Mouse (Mus musculus) erythroblast, adult 5-6 weeks (primary cell): ENCODE measurements around the gene F5. TPM values are rescaled to one million over a fixed set of nuclear protein-coding genes. Genes with fewer than 3 reads are reported as not detected.

Source experiments
- ATAC-seq: replicated peaks from 2 replicates; pipeline ENCODE4 v1.8.0; 2016; ENCODE audit warnings: moderate number of reproducible peaks, mild to moderate bottlenecking, moderate TSS enrichment, inconsistent platforms; ENCODE audit not compliant: poor library complexity, low FRiP score, severe bottlenecking
- total RNA-seq, 2 experiments: library from RNA; stranded (forward) in 1 of 2; stranded (reverse) in 1 of 2; fragments of 150-400 nt in 1 of 2; fragments of 200-764, 138-1000 nt in 1 of 2; gene quantifications; 2 replicates each; pipeline versions ENCODE4 v1.2.3 to v1.2.4; 2015 to 2017; ENCODE audit warnings: low replicate concordance in 2 of 2

The F5 gene
- total RNA-seq, 2 experiments from 2014 or later, result 6.2 to 15.8 TPM

DNA sequence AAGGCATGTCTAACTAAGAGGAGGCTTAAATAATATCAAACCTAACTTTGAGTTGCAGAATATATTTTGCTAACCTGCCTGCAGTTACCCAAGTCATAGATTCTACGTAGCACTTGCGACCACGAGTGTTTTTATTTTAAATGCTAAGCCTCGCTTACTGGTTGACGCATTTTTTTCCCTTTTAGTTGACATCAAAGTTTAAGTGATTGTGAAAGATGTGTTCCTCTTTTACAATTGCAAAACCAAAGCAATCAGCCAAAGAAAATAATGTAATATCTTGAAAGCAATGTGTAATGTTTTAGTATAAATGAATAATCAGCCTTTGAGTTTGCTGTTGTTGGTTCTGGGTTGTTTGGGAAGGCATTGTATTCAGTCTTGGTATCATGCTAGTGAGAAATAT lies 1.2 kb downstream of the F5 start:
- no peak for ATAC-seq

DNA sequence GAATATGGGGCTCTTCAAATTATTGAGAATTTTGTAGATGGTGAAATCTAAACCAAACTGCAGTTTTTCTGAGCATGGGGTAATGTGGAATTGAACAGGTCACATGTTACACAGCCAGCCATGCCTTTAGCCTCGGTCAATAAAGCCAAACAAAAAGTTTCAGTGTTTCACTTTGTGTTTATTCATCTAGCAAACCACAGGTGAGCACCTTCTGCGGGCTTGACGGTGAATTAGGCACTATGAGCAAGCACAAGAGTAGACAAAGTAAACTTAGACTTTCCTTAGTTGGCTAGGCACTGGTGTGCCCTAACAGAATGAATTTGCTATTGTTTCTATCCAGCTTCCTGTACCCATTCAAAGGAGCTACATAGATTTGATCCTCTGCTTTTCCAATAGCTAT lies 3.3 kb downstream of the F5 start:
- ATAC-seq, result no peak

DNA sequence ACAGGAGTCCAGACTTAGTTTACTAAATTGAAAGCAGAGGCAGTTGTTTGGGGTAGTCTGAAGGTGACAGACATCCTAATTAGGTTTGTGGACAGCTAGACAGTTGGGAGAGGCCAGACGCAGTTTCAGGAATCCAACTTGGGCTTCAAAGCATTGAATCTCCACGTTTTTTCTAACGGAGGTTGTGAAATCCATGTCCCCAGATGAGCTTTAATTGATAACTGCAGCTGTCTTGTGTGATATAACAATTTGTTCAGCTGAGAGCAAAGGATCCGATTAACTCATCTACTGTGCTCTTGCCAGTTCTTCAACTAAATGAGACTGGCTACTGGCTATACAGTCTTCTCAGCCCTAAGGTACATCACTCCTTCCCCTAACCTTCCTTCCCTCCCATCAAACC lies 6.9 kb downstream of the F5 start:
- ATAC-seq, result no peak

DNA sequence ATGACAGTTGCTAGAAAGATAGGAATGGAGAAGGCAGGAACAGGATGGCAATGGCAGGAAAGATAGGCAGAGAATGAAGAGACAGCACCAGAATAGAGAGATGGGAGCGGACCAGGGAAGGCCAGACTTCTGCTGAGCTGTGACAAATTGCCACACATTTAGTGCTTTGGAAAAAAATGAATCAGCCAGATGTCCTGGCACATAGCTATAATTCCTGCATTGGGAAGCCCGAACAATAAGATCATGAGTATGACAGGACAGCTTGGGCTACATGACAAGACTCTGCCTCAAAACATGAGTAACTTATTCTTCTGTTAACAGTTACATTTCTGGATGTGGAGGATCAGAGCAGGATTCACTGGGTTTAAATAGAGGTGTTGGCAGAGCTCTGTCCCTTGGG lies 8.1 kb downstream of the F5 start:
- ATAC-seq, result no peak

DNA sequence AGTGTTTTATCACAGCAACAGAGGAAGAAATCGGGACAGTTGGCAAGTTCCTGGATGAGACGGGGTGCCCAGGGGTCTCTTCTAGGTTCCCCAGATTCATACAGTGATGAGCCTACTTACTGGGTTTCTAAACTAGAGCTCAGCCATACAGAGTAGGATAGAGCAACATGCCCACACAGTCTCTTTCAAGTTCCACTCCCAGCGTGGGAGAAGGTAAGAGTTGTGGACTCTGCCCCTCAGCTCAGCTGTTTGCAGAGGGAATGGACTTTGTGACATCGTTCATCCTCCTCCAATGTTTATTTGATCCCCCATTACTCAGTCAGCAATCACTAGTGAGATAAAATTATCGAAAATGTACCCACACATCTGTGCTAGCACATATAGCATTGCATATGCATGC lies 11.1 kb downstream of the F5 start:
- no peak for ATAC-seq

DNA sequence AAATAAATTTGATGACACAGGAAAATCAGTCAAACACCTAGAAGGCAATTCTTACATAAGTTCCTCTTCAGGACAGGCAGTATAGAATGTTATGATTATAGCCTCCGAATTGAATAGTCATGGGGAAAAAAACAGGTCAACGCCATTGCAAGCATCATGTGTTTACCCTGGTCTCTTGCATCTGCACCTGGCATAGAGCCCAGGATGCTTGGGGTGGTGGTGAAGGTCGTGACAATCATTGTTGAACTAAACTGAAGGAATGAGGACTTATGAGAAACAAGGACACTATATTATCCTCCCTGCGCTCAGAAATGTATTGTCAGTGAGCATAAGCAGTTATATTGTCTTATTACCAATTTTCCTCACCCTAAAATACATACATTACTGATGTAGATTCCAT lies 17.2 kb downstream of the F5 start:
- ATAC-seq, result no peak

DNA sequence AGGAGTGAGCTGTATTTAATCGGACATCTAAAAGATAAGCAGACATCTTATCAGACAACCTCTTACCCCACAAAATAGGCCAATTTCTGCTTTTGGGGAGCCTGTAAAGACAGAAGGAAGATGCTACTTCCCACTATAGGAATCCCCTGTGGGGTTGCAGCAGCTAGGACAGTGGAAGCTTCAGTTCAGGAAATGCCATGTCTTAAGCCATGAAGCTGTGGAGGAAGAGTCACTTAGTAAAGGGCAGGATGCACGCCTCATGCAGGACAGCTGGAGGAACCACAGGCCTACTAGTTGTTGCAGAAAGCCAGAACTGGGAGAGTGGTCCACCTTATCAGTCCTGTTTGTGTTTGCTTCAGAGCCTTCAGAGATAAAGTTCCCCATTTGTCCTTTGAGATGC lies 18.8 kb downstream of the F5 start:
- ATAC-seq, result no peak

DNA sequence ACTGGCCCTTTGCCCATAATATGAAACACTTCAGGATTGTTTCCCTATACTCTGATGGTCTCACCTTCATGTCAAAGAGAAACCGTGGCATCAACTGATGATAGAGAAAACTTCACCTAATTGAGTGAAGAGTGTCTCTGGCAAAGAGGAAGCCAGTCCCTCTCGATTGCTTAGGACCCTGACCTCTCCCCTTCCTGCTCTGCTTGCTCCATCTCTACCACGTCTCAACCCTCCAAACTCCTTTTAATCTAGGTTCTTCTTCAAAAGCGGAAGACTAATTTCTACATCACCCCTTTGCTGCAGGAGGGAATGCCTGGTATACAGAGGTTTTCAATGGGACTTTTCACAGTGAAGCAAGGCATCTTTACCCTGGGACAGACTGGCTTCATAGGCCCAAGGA lies 21.5 kb downstream of the F5 start:
- ATAC-seq, result no peak

DNA sequence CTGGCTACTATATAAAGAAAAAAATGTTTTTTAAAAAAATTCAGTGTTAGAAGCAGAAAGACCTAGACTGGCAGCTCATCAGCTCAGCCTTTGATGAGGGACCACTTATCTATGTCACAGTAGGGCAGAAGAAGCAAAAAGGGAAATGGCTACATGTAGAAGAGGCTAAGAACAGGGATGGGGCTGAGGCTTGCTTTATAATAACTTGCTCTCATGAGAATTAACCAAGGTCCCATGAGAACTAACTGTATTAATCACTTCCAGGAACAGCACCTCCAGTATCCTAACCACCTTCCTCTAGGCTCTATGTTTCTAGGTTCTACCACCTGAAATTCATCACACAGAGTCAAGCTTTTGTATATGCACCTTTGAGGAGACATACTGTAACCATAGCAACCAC lies 25.2 kb downstream of the F5 start:
- ATAC-seq, result no peak

DNA sequence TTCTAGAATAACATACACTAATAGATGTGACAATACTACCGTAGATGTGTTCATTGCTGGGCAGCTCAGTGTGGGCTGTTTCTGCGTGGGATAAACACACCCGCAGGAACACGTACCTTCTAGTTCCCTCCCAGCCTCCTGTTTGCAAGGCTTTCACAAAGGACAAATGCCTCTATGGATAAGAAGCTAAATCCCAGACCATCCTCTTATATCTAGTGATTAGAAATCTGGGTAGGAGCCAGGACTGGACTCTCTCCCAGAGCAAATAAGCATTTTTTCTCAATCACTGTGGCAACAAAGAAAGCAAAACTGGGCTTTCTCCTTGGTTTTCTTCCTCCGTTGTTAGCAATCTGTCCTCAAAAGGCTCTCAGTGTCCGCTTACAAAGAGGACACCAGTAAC lies 26.8 kb downstream of the F5 start:
- ATAC-seq, result no peak

DNA sequence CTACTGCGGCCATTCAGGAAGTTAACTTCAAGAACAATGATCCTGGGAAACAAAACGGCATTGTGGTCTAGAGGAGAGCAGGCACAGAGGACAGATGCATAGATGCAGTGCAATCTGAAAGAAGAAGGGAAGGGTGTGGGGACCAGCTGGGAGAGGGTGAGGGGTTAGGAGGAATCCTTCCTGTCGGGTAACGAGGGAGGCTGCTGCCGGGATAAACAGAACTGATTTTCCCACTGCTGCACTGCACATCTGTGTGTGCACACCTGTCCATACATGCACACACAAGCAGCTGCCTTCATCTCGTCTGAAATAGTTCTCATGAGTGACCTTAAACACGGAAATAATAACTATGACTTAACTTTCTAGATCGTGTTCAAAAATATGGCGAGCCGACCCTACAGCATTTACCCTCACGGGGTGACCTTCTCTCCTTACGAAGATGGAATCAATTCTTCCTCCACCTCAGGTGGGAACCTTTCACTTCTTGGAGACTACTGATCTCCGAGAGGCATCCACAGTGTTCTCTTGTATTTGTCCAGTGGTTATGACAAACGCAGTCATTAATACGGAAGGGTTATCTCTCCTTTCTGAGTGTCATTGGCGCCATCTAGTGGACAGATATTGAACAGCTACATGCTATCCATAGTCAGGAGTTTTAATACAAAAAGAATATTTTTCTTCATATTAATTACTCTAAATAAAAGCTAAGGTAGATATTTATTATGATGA lies 32.7 kb downstream of the F5 start:
- peak; percentile 71 for ATAC-seq

DNA sequence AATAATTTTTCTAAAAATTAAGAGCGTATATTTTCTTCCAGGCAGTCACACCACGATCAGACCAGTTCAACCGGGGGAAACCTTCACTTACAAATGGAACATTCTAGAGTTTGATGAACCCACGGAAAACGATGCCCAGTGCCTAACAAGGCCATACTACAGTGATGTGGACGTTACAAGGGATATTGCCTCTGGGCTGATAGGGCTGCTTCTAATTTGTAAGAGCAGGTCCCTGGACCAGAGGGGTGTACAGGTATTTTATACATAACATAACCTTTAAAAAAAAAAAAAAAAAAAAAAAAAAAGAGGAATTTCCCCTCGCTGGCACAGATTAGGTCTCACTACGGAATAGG lies 33.2 kb downstream of the F5 start:
- ATAC-seq, result no peak

DNA sequence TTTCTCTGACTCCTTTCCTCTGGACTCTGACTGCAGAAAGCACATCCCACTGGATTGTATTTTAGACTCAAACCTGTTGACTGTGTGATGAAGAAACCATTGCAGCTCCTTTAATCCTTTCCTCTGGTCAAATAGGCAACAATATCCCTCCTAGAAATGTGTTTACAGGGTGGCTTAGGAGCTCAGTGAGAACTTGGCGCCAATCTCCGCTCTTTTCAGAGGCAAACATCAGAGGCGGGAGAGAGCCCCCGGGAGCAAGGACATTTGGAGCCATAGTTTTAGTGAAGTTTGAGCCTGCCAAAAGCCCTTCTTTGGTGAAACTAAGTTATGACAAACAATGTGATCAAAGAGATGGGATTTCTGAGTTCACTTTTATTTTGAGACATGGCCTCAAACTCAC lies 33.7 kb downstream of the F5 start:
- no peak for ATAC-seq

DNA sequence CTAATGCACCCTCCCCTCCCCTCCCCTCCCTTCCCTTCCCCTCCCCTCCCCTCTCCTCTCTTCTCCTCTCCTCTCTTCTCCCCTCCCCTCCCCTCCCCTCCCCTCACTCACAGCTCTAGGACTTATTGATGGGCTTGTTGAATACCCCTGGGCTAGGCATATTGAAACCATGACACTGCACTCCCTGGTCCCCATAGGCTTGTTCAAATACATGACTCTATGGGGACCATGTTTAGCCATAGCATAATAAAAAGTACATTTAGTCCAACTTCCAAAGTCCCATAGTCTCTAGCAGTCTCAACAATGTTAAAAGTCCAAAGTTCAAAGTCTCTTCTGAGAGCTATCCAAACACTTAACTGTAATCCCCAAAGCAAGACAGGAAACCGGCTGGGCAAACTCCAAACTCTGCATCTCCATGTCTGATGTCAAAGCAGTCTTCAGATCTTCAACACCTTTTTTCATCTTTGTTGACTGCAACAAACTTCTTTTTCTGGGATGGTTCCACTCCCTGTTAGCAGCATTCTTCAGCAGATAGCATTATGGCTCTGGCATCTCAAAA lies 35.4 kb downstream of the F5 start:
- ATAC-seq, result no peak

DNA sequence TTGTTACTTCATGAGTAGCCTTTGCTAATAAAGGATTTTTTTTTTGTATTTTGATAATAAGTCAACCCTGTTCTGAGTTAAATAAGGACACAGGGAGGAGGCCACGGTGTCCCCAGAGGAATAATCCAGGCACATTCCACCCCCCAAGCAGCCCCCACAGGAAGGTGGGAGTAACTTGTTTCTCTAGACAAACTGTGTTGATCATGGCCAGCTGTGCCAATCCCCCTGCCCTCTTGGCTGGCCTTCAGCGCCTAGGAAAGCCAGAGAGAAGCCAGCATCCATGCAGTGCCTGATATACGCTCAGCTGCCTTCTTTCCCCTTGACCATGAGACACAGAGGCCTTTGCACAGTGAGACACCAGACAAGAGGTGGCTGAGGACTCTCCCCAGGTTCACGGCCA lies 47.9 kb downstream of the F5 start:
- ATAC-seq, result no peak

DNA sequence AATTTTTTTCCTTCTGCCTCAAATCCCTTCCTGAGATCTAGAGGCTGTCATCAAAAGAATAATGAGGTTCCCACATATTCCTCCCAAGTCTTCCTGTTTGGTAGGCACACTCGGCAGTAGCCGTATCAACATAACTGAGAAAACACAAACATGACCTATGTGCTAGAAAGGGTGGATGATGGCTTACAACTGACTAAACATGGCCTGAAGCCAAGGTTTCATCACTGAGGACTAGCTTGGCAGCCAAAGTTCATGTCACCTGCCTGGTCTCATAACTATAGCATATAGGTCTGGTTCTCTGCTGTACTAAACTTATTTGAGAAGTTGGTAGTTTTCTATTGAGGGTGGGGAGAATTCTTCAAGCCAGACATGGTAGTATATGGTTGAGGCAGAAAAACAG lies 56.8 kb downstream of the F5 start:
- ATAC-seq, result no peak

DNA sequence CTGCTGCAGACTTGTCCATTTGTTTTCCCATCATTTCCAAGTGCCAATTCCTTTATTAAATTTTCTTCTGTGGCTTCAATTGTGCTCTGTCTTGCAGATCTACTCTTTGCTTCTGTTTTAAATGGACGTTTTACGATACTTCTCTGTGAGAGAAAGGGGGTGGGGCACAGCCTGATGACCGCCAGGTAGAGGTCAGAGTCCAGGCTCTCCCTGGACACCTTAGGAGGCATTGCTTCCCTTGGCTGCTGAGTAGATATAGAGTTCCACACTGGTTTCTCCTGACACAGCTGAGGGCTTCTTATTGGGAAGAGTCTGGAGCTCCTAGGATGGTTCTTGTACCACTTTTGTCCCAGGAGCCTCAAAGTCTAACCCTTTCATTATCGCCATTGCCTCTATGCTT lies 59.3 kb downstream of the F5 start:
- ATAC-seq, result no peak

DNA sequence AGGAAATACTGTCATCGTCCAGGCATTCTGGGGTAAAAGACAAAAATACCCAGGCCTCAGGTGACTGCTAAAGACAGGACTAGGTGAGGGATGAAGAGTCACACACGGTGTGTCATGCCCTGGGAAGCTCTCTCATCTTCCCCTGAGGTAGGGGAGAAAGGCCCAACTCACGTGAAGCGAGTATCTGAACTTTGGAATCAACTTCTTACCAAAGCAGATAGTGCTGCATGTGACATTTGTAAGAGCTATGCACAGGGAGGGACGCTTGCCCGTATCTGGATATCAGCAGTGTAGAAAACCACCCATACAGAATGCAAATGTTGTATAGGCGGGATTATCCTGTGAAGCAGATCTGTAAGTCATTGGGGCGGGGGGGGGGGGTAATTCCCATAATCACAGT lies 61.0 kb downstream of the F5 start:
- no peak for ATAC-seq

DNA sequence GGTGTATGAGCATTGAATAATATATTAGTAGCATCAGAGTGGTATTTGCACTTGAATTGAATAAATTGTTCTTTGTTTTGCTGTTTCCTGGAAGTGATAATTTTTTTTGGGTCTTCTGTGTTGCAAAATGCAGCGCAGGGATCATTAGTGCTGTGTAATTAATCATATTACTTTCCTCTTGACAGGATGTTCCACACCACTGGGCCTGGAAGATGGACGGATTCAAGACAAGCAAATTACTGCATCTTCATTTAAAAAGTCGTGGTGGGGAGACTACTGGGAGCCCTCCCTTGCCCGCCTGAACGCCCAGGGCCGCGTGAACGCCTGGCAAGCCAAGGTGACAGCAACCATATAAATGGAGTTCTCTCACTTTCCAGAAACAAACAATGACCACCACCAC lies 62.6 kb downstream of the F5 start:
- ATAC-seq, result no peak

DNA sequence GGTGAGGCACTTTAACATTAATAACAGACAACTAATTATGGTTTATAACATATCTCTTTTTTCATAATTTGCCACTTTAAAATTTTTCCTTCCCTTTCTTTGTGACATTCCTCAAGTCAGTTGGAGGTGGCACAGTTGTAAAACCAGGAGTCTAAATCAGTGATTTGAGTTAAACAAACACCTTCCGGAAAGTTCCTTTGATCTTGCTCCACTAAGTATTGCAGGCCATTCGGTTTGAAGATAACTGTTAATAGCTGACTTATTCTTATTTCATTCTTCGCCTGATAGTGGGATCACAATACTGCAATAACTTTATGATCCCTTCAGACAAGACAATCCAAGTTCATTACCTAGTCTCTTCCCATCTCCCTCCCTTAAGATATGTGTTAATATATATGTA lies 63.5 kb downstream of the F5 start:
- no peak for ATAC-seq

DNA sequence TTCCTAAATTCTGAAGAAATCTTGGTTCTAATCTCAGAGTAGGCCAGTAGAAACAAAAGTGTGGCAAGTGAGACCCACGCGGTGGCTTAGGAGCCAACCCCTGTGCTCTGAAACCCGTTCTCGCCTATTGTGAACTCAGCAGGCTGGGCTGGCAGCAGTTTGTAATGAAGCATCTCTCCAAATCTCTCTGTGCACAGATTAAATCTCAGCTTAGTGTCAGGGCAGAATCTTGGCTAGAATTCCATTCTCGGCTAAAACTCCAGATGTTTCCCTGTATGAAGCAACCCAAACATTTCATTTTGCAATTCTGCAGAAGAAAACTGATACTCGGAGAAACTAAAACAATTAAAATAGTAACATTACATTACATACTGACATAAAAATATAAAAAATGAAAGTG lies 63.9 kb downstream of the F5 start:
- ATAC-seq, result no peak
